Mouse (Mus musculus) MEL (cell line): ENCODE measurements around the gene Psmc3. TPM values are rescaled to one million over a fixed set of nuclear protein-coding genes. Genes with fewer than 3 reads are reported as not detected.
"Not testable (repeated sequence)": the region's sequence is repeated elsewhere in the genome, so short reads cannot be mapped to it uniquely, and the experiment has no call there.

Experiments
- DNase-seq: peaks from one replicate; pipeline ENCODE4 v3.0.0; 2011; ENCODE audit warnings: low read depth, low spot score
- H3K27ac ChIP-seq: 2 replicates; pipeline ENCODE4 v1.5.1; 2012; ENCODE audit warnings: low read depth, mild to moderate bottlenecking, control low read depth, low read length, moderate library complexity; ENCODE audit not compliant: control insufficient read depth
- H3K27me3 ChIP-seq, 2 experiments: fragments of 150-350 bp in 1 of 2; sonication (generic) in 1 of 2; 2 replicates each; pipeline ENCODE4 v1.6.1; 2012; ENCODE audit warnings: low read length in 2 of 2, mild to moderate bottlenecking in 2 of 2, improper control_type of control experiment in 1 of 2, moderate library complexity in 1 of 2; ENCODE audit not compliant: insufficient read depth in 2 of 2, control insufficient read depth in 1 of 2
- H3K36me3 ChIP-seq, 2 experiments: 2 replicates each; pipeline ENCODE4 v1.6.1; 2012 to 2014; ENCODE audit warnings: low read length in 2 of 2, improper control_type of control experiment in 1 of 2, inconsistent platforms in 1 of 2, mild to moderate bottlenecking in 1 of 2; ENCODE audit not compliant: insufficient read depth in 2 of 2, control insufficient read depth in 1 of 2
- H3K4me1 ChIP-seq, 2 experiments: fragments of 150-350 bp in 1 of 2; sonication (generic) in 1 of 2; 2 replicates each; pipeline ENCODE4 v1.6.1; 2012; ENCODE audit warnings: low read length in 2 of 2, improper control_type of control experiment in 1 of 2, mild to moderate bottlenecking in 1 of 2; ENCODE audit not compliant: insufficient read depth in 2 of 2, control insufficient read depth in 1 of 2
- H3K4me3 ChIP-seq, 2 experiments: fragments of 150-350 bp in 1 of 2; sonication (generic) in 1 of 2; 2 replicates each; pipeline ENCODE4 v1.5.1; 2012; ENCODE audit warnings: low read depth in 2 of 2, low read length in 2 of 2, mild to moderate bottlenecking in 2 of 2, moderate library complexity in 2 of 2, control low read depth in 1 of 2, improper control_type of control experiment in 1 of 2; ENCODE audit not compliant: control insufficient read depth in 1 of 2, insufficient read depth in 1 of 2
- H3K79me2 ChIP-seq: 2 replicates; pipeline ENCODE4 v1.6.1; 2012; ENCODE audit warnings: mild to moderate bottlenecking, low read length, moderate library complexity; ENCODE audit not compliant: control insufficient read depth, poor library complexity, insufficient read depth
- H3K9ac ChIP-seq: 2 replicates; pipeline ENCODE4 v1.6.1; 2012; ENCODE audit warnings: low read depth, mild to moderate bottlenecking, control low read depth, low read length, moderate library complexity; ENCODE audit not compliant: control insufficient read depth, poor library complexity, severe bottlenecking
- H3K9me3 ChIP-seq: fragments of 150-350 bp; sonication (generic); replicated peaks from 2 replicates; pipeline ENCODE4 v1.6.1; 2012; ENCODE audit warnings: mild to moderate bottlenecking, low read length, improper control_type of control experiment, moderate library complexity; ENCODE audit not compliant: insufficient read depth
- BHLHE40 ChIP-seq: IDR thresholded peaks from 2 replicates; pipeline ENCODE4 v1.6.1; 2012; ENCODE audit warnings: low read depth, mild to moderate bottlenecking, inconsistent platforms, low read length, improper control_type of control experiment, borderline replicate concordance
- CHD1 ChIP-seq: IDR thresholded peaks from 2 replicates; pipeline ENCODE4 v1.6.1; 2012; ENCODE audit warnings: low read depth, mild to moderate bottlenecking, inconsistent platforms, low read length, improper control_type of control experiment
- GABPA ChIP-seq: IDR thresholded peaks from 2 replicates; pipeline ENCODE4 v1.6.1; 2012; ENCODE audit warnings: low read depth, mild to moderate bottlenecking, inconsistent platforms, low read length, improper control_type of control experiment, moderate library complexity
- HCFC1 ChIP-seq: IDR thresholded peaks from 2 replicates; pipeline ENCODE4 v1.6.1; 2012; ENCODE audit warnings: low read depth, mild to moderate bottlenecking, inconsistent platforms, low read length, improper control_type of control experiment, moderate library complexity
- JUND ChIP-seq: IDR thresholded peaks from 2 replicates; pipeline ENCODE4 v1.6.1; 2011; ENCODE audit warnings: low read depth, mild to moderate bottlenecking, improper control_type of control experiment, low read length
- MAFK ChIP-seq: IDR thresholded peaks from 2 replicates; pipeline ENCODE4 v1.6.1; 2011; ENCODE audit warnings: low read depth, mild to moderate bottlenecking, low read length, improper control_type of control experiment, borderline replicate concordance
- MAX ChIP-seq: IDR thresholded peaks from 2 replicates; pipeline ENCODE4 v1.6.1; 2011; ENCODE audit warnings: low read length, improper control_type of control experiment
- MAZ ChIP-seq: IDR thresholded peaks from 2 replicates; pipeline ENCODE4 v1.6.1; 2012; ENCODE audit warnings: low read depth, mild to moderate bottlenecking, inconsistent platforms, low read length, improper control_type of control experiment
- NELFE ChIP-seq: IDR thresholded peaks from 2 replicates; pipeline ENCODE4 v1.6.1; 2011; ENCODE audit warnings: low read depth, low read length, improper control_type of control experiment
- POLR2AphosphoS2 ChIP-seq: IDR thresholded peaks from 2 replicates; pipeline ENCODE4 v1.6.1; 2011; ENCODE audit warnings: low read length, improper control_type of control experiment
- RCOR1 ChIP-seq: IDR thresholded peaks from 2 replicates; pipeline ENCODE4 v1.6.1; 2012; ENCODE audit warnings: low read depth, mild to moderate bottlenecking, inconsistent platforms, low read length, improper control_type of control experiment
- SMC3 ChIP-seq: IDR thresholded peaks from 2 replicates; pipeline ENCODE4 v1.6.1; 2011; ENCODE audit warnings: low read depth, low read length, improper control_type of control experiment
- TAL1 ChIP-seq: IDR thresholded peaks from 2 replicates; pipeline ENCODE4 v1.6.1; 2012; ENCODE audit warnings: mild to moderate bottlenecking, inconsistent platforms, low read length, moderate library complexity, mixed read lengths
- TBP ChIP-seq: IDR thresholded peaks from 2 replicates; pipeline ENCODE4 v1.8.0; 2011; ENCODE audit warnings: low read depth, low read length, improper control_type of control experiment
- ZNF384 ChIP-seq: IDR thresholded peaks from 2 replicates; pipeline ENCODE4 v1.6.1; 2012; ENCODE audit warnings: low read depth, mild to moderate bottlenecking, inconsistent platforms, low read length, improper control_type of control experiment
- polyA plus RNA-seq, 2 experiments: library from polyadenylated mRNA; stranded (reverse) in 1 of 2; unstranded in 1 of 2; fragments of >175 nt in 1 of 2; fragments of >200 nt in 1 of 2; gene quantifications; 2 replicates each; pipeline versions ENCODE4 v1.2.1 to v1.2.4; 2012; ENCODE audit warnings: low replicate concordance in 2 of 2, low read depth in 1 of 2; ENCODE audit not compliant: insufficient read length in 2 of 2, insufficient read depth in 1 of 2, missing spikeins in 1 of 2
- total RNA-seq: library from RNA; depleted of rRNA; stranded (reverse); fragments of 300-350 nt; gene quantifications from 2 replicates; pipeline ENCODE4 v1.2.3, GENCODE M21; 2012

Psmc3 gene
- total and polyA plus RNA-seq, 3 experiments: 259 to 1,459 (median 428) TPM

DNA sequence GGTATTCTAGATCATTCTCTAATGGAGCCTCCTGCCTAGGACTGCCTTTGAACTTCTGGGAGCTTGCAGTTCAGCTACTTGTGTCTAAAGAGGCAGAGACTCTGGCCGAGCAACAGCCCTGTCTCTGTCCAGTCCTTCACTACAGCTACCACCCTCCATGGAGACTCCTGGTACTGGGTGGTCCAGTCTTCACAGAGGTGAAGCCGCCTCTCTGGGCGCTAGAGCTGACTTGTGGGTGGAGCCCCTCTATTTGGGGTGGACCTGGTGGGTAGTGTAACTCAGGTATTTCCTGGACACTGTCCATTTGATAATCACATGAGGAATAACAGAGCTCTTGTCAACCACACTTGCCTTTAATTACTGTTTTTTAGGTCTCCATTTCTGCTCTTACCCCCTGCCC, 33.9 kb upstream of the Psmc3 start:
- H3K4me1 ChIP-seq: peaks cover 0 to 5% of the 10 kb centered on the region in 2 experiments; a peak in 2 of 4 replicates
- no peaks in the 10 kb centered on the region for H3K9me3 ChIP-seq
- no peak overlapping the region for H3K27ac ChIP-seq
- H3K79me2 ChIP-seq: no peaks in the 10 kb centered on the region
- H3K27me3 ChIP-seq: no peaks in the 10 kb centered on the region
- no peak for DNase-seq
- H3K4me3 ChIP-seq: no peak overlapping the region
- H3K36me3 ChIP-seq: peaks cover 2 to 3% of the 10 kb centered on the region in 2 experiments
- TF ChIP-seq SMC3 (no peak), CHD1 (no peak), GABPA (no peak), ZNF384 (no peak), MAFK (no peak)
- H3K9ac ChIP-seq: no peak overlapping the region

DNA sequence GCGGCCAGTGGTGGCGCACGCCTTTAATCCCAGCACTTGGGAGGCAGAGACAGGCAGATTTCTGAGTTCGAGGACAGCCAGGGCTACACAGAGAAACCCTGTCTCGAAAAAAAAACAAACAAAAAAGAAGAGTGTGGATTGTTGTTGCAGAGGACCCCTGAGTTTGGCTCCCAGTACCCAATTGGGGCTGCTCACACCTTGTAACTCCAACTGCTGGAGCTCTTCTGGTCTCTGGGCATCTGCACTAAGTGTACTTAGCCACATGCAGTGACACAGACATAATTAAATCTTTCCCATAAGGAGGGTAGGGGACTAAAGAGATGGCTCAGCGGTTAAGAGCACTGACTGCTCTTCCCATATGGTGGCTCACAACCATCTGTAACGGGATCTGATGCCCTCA, 31.5 kb upstream of the Psmc3 start:
- not testable (repeated sequence) for H3K4me3 ChIP-seq, H3K9me3 ChIP-seq, H3K27ac ChIP-seq, H3K27me3 ChIP-seq, DNase-seq, H3K9ac ChIP-seq, H3K79me2 ChIP-seq
- H3K36me3 ChIP-seq: peaks cover 0 to 14% of the 10 kb centered on the region in 2 experiments; a peak in 3 of 4 replicates
- peaks cover 2 to 14% of the 10 kb centered on the region in 2 experiments for H3K4me1 ChIP-seq

DNA sequence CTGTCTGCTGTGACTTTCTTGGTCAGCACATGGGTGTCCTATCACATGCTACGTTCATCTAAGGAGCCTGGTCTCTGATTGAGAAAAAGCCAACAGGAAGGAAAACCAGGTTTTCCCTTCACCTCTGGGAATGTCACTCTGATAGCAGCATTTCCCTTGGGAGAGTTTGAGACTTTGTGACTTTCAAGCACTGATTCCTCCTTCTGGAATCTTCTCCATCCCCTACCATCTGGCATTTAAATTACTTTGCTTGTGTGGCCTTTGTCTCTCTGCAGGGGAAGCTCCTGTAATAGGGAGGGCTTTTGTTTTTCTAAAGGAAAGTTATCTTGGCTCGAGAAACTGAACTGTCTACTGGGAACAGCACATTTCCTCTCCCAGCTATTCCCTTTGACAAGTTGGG, 30.7 kb upstream of the Psmc3 start:
- no peaks in the 10 kb centered on the region for H3K79me2 ChIP-seq
- no peak overlapping the region for H3K9ac ChIP-seq
- DNase-seq: no peak
- H3K9me3 ChIP-seq: no peaks in the 10 kb centered on the region
- no peaks in the 10 kb centered on the region for H3K27me3 ChIP-seq
- H3K27ac ChIP-seq: no peak overlapping the region
- H3K36me3 ChIP-seq: peaks cover 0 to 15% of the 10 kb centered on the region in 2 experiments; a peak in 2 of 4 replicates
- H3K4me3 ChIP-seq: no peak overlapping the region
- H3K4me1 ChIP-seq: peaks cover 3 to 16% of the 10 kb centered on the region in 2 experiments
- TF ChIP-seq SMC3: no peak
- no peak for TF ChIP-seq POLR2AphosphoS2
- no peak for TF ChIP-seq HCFC1
- no peak for TF ChIP-seq JUND
- TF ChIP-seq MAX: no peak
- no peak for TF ChIP-seq TBP
- TF ChIP-seq BHLHE40: no peak
- no peak for TF ChIP-seq TAL1
- TF ChIP-seq MAZ: no peak
- no peak for TF ChIP-seq NELFE
- TF ChIP-seq RCOR1: no peak
